Mouse (Mus musculus): ENCODE data around the gene Srrm4.

Gene Srrm4

GRCm38 (mm10) chr5:116552584-116552983 lies 39.0 kb downstream of the Srrm4 start:
- no peak for DNase-seq

GRCm38 (mm10) chr5:116545746-116546145 lies 45.9 kb downstream of the Srrm4 start:
- DNase-seq = no peak

DNA sequence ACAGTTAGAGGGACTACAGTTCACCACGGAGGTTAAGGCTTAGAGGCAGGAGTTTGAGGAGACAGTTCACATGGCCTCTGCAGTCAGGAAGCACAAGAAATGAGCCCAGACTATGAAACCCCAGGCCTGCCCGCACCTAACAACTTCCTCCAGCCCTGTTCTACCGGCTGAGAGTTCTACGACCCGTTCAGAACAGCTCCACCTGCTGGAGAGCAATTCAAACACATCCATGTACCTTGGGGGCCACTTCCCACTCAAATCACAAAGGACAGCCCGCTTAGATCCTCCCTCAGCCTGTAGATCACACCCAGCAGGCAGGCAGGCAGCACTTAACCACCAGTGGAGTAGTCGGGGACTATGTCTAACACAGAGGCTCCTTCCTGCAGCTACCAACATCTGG lies 49.3 kb downstream of the Srrm4 start:
- no peak for DNase-seq

GRCm38 (mm10) chr5:116541128-116541527 lies 50.5 kb downstream of the Srrm4 start:
- no peak for DNase-seq

DNA sequence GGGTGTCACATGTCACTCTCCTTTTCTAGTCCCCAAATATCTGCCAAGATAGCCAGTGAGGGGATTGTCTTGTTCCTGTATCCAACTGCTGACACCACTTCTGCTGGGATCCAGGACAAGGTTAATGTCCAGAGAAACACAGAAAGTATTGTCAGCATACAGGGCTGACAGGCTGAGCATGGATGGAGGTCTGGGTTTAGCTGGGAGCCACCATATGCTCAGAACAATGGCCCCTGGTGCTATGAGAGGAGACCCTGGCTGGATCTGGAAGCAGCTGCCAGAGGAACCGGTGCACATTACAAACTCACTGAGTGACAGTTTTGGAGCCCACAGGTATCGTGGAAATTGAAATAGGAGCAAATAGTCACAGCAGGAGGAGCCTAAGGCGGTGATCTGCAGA lies 52.3 kb downstream of the Srrm4 start:
- DNase-seq = no peak

DNA sequence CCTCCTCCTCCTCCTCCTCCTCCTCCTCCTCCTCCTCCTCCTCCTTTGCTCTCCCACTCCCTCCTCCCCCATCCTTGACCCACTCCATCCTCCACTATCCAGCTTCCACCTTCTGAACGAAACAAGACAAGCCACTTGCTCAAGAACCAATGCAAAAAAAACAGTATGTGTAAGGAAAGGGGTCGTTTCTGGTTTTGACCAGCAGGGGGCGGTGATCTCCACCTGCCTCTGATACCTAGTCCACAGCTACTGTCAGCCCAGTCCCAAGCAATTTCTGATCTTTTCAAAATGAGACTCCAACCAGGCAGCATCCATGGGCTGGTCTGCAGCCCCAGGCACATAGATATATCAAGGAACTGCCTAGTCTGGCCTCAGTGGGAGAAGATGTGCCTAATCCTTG lies 53.1 kb downstream of the Srrm4 start:
- DNase-seq = no peak

GRCm38 (mm10) chr5:116526324-116526723 lies 65.3 kb downstream of the Srrm4 start:
- no peak for DNase-seq

DNA sequence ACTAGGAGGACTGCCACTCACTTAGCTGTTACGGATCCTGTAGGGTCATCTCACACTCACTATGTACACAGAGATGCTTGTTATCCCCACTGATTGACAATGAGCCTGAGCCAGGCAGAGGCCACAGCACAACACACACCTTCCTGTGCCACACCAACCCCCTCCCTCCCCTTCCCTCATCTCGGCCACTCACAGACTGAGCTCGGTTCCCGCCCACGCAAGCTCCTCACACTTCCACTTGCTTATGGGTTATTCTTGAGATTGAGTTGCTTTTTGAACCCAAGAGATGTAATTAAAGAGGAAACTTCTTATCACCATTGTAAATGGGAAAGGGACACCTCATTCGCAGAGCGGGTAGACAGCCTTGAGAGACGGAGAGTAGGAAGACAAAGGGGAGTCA lies 66.3 kb downstream of the Srrm4 start:
- no peak for DNase-seq

DNA sequence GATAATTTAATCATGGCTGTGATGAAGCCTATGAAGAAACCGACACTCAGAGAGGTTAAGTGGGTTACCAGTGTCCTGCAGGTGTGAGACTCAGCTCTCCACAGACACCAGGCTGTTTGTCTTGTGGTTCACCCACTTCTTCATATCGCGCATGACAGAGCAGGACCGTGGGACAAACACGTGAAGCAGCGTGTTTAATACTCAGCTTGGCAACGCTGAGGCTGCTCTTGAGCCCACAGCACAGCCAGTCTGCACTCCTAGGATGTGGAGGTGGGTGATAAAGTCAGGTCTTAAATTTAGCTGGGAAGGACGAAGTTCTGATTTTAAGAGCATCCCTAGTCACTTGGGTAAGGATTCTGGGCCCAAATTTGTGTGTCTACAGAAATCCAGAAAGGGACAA lies 68.1 kb downstream of the Srrm4 start:
- DNase-seq = no peak

GRCm38 (mm10) chr5:116523079-116523478 lies 68.5 kb downstream of the Srrm4 start:
- DNase-seq = no peak

- DNase-seq = no peak
Observed at GRCm38 (mm10) chr5:116522273-116522672, 69.3 kb downstream of the Srrm4 start.

DNA sequence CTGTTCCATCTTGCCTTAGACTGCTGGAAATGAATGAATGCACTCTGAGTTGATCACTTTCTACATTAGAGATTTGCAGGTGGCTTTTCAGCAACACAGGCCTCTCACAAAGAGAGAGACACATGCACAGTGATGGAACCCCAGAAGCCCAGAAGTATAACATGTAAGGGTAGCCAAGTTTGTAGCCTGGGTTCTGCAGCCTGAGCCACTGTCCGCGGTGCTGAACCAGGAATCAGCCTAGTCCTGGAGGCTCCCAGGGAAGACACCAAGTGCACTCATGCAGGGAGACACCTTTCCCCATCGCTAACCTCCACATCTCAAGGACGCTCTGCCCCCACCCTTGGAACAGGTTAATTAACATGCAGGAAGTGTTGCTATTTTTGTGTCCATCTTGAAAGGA lies 73.6 kb downstream of the Srrm4 start:
- no peak for DNase-seq

GRCm38 (mm10) chr5:116512135-116512534 lies 79.5 kb downstream of the Srrm4 start:
- DNase-seq = no peak

DNA sequence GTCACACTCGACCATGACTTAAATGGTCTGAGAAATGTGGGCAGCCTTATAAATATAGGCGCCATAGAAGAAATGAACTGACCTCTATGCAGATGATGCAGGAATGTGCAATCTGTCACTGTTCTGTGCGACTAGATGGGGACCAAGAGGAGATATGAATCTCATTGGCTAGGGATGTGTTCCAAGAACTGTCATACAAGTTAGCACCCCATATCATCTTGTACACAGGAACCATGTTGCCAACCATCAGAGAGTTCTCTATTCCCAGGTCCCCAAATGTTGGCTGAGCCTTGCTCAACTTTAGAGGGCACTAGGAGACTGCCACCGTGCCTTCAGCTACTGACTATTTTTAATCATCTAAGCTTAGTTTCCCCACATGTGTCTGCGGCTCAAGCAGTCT lies 81.4 kb downstream of the Srrm4 start:
- DNase-seq = no peak

DNA sequence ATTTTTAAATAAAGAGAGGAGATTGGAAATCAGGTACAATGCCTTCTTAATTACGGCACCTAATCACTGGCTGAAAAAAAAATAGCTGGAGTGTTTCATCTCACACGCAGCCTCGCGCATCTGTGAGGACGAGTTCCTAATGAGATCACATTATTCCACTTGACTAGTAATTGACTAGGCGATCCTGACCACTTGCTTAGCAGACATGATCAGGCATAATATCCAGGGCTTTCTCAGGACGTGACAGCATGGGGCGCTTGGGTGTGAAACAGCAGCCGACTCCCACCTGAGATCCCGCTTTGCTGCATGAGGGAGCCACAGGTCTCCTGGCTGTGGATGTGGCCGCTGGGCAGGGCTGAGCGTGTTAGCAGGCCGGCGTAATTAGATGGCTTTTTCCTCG lies 90.3 kb downstream of the Srrm4 start:
- DNase-seq = no peak

DNA sequence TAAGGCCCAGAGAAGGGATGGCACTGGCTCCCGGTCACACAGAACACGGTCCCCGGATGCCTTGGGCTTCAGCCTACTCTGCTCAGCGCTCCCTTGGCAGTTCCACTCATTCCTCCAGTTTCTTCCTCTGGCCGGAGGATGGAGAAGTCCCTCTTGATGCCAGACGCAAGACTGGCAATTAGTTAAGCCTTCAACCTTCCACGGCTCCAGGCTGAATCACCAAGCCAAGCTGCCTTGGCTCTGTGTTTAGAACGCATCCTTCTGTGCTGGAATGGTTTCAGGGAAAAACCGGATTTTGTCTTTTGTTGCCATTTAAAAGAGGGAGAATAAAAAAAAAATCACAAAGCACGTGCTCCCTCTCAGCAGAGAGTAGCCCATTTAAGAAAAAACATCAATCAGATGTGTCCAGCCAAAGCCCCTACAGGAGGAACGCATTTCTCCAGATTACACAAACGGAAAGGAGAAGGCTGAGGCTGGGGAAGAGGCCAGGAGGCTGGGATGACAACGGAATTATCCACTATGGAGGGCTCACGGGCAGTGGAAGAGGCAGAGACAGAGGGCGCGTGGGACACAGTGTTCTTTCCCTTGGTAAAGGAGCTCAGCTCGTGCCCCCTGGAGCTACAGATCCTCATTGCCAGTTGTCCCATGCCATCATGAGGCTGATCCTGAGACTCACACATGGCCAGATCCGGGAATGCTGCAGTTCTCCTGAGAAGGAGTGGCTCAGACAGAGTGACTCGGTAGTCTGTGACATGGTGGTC lies 92.6 kb downstream of the Srrm4 start:
- DNase-seq = no peak

GRCm38 (mm10) chr5:116497866-116498265 lies 93.8 kb downstream of the Srrm4 start:
- no peak for DNase-seq

- no peak for DNase-seq
Observed at GRCm38 (mm10) chr5:116497205-116497604, 94.4 kb downstream of the Srrm4 start.

- DNase-seq = no peak
Observed at GRCm38 (mm10) chr5:116496717-116497116, 94.9 kb downstream of the Srrm4 start.

GRCm38 (mm10) chr5:116495466-116495865 lies 96.2 kb downstream of the Srrm4 start:
- DNase-seq = no peak

DNA sequence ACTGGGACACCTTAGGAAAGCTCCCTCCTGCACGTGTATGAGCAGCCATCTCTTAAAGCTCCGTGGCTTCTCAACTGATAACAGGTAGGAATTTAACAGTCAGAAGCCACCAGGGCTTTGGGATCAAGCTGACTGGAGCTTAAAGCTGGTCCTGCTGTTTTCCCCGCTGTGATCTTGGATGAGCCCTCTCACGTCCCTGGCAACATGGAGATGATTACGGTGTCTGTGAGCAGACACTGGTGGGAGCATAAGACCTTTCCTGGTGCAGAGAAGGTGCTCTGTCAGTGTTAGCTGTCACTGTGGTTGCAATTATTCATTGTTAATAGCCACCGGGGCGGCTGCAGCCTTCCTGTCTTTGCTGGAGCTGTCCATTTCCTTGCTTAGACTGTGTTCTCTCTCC lies 97.2 kb downstream of the Srrm4 start:
- DNase-seq = no peak

DNA sequence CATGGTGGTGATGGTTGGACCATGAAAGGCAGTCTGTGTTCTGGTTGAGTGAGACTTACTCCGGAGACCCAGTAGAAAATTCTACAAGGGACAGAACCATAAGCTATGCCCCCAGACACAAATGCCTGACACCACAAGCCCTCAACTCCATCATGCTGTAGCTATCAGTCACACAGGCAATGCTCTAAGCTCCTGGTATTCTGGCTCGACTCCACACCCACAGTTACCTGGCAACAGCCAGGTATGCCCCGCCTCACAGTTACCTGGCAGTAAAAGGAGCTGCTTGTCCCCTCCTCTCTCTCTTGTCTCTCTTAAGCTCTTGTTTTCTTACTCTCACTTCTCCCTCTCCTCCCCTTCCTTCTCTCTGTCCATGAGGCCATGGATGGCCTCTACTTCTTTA lies 98.9 kb downstream of the Srrm4 start:
- no peak for DNase-seq

DNA sequence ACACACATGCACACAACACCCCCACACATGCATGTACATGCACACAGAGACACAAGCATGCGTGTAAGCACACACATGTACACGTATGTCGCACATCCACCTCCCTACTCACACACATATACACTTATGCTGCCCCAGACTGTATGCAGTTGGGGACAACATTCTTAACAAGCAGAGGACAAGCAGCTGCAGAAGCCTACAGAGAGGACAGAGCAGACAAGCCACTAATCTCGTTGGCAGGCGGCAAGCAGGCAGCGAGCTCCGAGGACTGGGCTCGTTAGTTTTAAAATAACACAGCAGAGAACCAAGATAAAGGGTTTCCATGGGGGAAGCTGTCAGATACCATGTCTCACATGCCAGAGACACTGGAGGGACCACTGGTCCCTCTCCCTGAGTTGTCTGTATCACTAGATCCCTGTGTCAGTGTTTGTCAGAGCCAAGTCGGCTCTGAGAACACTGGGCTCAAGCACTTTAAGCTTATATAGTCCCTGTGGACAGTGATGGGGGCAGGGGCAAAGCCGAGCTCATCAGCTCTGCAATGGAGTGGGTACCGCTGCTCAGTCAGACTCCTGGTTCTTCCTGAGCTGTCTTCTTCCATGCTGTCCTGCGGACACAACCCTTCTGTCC lies 99.7 kb downstream of the Srrm4 start:
- no peak for DNase-seq

DNA sequence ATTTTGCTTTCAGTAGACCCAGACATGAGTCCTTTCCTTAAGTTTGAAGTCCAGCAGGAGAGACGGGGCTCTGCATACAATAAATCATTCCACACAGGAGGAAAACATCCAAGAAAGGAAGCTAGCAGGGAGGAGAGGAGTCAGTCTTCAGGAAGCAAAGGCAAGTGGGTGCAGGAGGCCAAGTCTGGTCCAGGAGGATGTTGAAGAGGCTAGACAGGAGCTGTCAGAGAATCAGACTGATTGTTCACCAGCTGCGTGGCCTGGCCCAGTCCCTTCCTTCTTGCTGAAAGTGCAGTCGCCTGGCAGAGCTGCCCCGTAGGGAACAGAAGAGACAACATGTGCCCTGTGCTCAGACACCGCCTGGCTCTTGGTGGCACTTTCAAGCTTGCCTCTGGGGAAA lies 100.8 kb downstream of the Srrm4 start:
- DNase-seq = no peak

DNA sequence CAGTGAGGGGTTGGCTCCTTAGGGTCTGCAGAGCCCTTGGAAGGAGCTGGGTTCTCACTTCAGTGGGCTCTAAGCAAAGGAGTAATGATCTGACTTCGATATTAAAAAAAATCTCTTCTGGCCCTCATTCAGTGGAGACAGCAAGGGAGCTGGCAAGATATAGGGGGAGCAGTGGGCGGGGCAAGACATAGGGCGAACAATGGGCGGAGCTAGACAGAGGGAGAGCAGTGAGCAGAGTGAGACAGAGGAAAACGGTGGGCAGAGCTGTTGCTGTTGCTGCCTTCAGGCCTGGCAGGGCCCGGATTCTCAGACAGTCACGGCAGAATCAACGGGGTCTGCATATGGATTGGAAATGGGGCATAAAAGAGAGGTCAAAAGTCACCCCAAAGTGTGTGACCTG lies 102.0 kb downstream of the Srrm4 start:
- DNase-seq = no peak

Data from thymus, adult 18-20 months (tissue).